Mouse (Mus musculus): ENCODE data around the gene Htr2b.

Htr2b gene

GRCm38 (mm10) chr1:86105054-86105453, 6.7 kb downstream of the Htr2b start:
- no peak for DNase-seq (ENCODE audit: extremely low read depth, low read depth, low spot score)

- no peak for DNase-seq (ENCODE audit: extremely low read depth, low read depth, low spot score)
Observed at GRCm38 (mm10) chr1:86094413-86094812, 17.4 kb downstream of the Htr2b start.

- no peak for DNase-seq (ENCODE audit: extremely low read depth, low read depth, low spot score)
Observed at GRCm38 (mm10) chr1:86076565-86076964, 35.2 kb downstream of the Htr2b start.

- peak; percentile 54 for DNase-seq (ENCODE audit: extremely low read depth, low read depth, low spot score)
Observed at GRCm38 (mm10) chr1:86064271-86064991, 47.3 kb downstream of the Htr2b start, which contains the start of gene Psmd1. Gene Psmd1, plus strand, starts transcription at chr1:86064387.

GRCm38 (mm10) chr1:86062523-86062922, 49.2 kb downstream of the Htr2b start:
- DNase-seq (ENCODE audit: extremely low read depth, low read depth, low spot score), result no peak

GRCm38 (mm10) chr1:86058856-86059769, 52.7 kb downstream of the Htr2b start:
- peak; percentile 33 for DNase-seq (ENCODE audit: extremely low read depth, low read depth, low spot score)

- no peak for DNase-seq (ENCODE audit: extremely low read depth, low read depth, low spot score)
Observed at GRCm38 (mm10) chr1:86056284-86056683, 55.5 kb downstream of the Htr2b start.

GRCm38 (mm10) chr1:86054943-86055342, 56.8 kb downstream of the Htr2b start:
- no peak for DNase-seq (ENCODE audit: extremely low read depth, low read depth, low spot score)

- no peak for DNase-seq (ENCODE audit: extremely low read depth, low read depth, low spot score)
Observed at GRCm38 (mm10) chr1:86053198-86053921, 58.4 kb downstream of the Htr2b start.

Data from fat pad, adult 2 months (tissue).